Mouse (Mus musculus): ENCODE measurements around the gene Cxcr5. TPM values are rescaled to one million over a fixed set of nuclear protein-coding genes. Genes with fewer than 3 reads are reported as not detected.
"Not testable (repeated sequence)": the region's sequence is repeated elsewhere in the genome, so short reads cannot be mapped to it uniquely, and the experiment has no call there.

Cxcr5 gene
- total RNA-seq, 2 experiments from 2014 or later: not detected

- DNase-seq: no peak
Observed at GRCm38 (mm10) chr9:44587262-44588160, 25.8 kb upstream of the Cxcr5 start.

GRCm38 (mm10) chr9:44586640-44587261 lies 25.1 kb upstream of the Cxcr5 start:
- DNase-seq: no peak

DNA sequence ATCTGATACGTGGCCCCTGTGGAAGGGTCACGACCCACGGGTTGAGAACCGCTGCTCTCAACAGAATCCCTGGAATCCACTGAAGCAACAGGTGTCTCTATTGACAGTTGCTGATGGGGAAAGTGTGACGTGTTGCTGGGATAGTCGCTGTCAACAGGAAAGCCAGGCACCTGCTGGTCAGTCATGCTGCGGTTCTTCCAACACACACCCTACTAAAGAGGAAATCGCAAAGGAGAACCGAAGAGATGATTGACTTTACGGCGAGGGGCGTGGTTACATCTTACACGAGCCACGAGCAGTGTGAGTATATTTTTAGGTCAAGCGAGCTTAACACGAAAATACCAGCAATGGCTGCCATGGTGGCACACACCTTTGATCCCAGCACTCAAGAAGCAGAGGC lies 20.7 kb upstream of the Cxcr5 start:
- no peak for DNase-seq

DNA sequence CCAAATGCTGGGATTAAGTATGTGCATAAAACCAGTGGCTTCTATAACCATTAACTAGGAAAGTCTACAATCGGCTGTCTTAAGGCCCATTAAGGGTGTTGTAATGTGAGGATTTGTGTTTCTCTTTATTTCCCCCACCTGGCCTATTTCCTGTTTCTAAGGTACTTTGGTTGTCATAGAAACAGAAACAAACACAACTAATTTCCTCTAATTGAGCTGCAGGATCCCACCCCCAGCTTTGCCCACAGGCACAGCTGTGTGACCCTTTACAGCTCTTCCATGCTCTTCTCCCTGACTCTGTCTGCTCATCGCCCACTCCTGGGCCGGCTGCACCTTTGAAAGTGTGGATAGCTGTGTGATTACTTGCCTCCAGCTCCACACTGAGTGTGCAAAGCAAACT lies 19.7 kb upstream of the Cxcr5 start:
- DNase-seq: no peak

- no peak for DNase-seq
Observed at GRCm38 (mm10) chr9:44580085-44580484, 18.4 kb upstream of the Cxcr5 start.

DNA sequence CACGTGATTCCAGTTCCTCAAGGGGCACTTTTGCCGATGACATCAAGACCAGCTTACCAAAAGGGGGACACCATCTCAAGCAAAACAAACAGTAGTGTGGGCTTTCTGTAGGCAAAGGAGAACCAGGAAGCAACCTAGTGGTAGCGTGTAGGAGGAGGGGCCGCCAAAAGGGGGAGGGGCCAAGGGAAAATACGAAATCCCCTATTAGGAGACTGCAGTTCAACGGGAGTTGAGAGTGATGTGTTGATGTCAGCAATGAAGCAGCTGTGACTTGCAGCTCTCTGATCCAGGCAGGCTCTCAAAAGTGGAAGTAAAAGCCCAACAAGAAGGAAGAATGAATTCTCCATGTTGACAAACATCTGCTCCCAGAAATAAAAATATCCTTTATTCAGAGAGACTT lies 17.7 kb upstream of the Cxcr5 start:
- DNase-seq: peak; percentile 37

GRCm38 (mm10) chr9:44576046-44576445 lies 14.4 kb upstream of the Cxcr5 start:
- not testable (repeated sequence) for DNase-seq

GRCm38 (mm10) chr9:44575095-44575494 lies 13.4 kb upstream of the Cxcr5 start:
- no peak for DNase-seq

DNA sequence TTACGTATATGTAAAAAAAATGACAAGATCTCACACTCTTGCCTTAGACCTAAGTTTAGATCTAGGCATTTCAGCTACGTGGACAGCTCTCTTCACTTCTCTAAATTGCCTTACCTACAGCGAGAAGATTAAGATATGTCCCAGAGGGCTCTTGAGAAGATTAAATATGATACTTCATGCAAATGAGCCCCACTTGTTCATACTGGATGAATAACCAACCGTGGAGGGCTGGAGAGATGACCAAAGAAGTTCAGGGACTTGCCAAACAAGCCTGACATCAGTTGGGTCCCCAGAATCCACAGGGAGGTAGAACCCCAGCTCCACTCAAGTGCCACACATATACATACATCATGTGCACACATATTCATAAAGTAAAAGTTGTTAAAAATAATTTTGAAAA lies 11.6 kb upstream of the Cxcr5 start:
- DNase-seq: no peak

DNA sequence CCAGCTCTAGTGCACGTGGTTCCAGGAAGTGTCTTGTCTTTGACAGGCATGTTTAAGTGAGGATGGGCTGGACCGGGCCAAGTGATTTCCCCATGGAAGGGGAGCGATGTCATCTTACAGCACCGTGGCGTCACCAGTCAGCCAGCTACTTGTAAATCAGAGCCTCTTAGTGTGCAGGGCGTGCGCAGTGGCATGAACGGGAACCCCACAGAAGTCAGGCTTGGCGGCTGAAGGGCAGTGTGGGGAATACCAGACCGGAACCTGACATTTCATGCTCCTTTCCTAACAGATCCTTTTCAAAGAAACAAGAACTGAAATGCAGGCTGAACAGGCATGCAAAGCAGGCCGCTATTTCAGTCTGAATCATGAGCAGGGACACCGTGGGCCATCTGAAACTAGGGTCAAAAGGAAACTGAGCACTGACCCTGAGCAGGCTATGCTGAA lies 9.3 kb upstream of the Cxcr5 start:
- no peak for DNase-seq

DNA sequence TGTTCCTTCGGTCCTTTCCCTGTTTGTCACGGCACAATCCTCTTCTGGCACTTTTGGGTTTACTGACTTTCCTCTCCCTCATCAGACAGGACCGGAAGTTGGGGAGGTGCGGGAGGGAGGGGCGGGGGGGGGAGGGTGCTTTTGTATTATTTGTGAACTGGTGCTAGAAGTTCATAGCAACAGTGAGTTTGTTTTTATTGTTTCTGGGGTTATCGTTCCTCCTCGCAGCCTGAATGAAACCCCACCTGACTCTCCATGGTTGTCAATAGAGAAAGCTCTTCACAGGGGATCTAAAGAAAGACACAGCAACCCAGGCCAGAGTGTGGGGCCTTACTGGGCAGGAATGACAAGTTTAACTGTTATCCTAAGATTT lies 6.4 kb upstream of the Cxcr5 start:
- DNase-seq: no peak

GRCm38 (mm10) chr9:44567338-44568082 lies 5.8 kb upstream of the Cxcr5 start:
- DNase-seq: no peak

DNA sequence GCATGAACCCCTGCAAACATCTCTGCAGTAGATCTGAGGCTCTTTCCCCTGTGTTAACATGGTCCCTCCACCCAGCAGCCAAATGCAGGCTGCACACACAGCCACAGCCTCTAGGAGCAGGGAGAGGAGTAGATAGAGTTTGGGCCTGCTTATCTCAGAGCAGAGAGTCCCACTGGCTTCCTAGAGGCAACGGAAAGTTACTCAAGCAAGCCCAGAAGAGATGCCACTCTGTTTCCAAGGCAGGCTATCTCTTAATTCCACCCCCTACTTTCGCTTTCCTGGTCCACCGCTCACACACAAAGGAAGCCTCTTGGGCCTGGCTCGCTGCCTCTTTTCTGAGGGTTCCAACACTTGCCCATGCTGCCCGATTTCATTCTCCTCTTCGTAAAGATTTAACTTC lies 3.7 kb upstream of the Cxcr5 start:
- DNase-seq: no peak

- no peak for DNase-seq
Observed at GRCm38 (mm10) chr9:44562936-44563335, 1.3 kb upstream of the Cxcr5 start.

- peak; percentile 24 for DNase-seq
Observed at GRCm38 (mm10) chr9:44552161-44552560, 9.5 kb downstream of the Cxcr5 start.

DNA sequence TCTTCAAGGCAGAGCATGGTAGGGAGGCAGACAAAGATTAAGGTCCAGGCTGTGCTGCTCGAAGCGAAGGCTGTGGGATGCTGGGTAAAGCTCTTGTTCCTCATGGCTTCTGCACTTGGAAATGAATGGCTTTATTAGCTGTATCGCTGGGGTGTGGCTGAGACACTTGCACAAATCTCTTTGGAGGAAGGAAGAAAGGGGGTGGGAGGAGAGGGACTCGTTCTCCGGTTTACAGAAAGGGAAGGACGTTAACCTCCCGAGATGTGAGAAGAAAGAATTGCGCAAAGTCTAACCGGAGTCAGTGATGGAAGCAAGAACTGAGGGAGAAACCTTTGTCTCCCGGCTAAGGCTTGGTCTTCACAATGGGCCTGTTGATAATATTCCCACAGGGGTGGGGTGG lies 10.5 kb downstream of the Cxcr5 start:
- DNase-seq: no peak

GRCm38 (mm10) chr9:44548412-44549152 lies 13.1 kb downstream of the Cxcr5 start:
- no peak for DNase-seq

GRCm38 (mm10) chr9:44544986-44545385 lies 16.7 kb downstream of the Cxcr5 start:
- no peak for DNase-seq

DNA sequence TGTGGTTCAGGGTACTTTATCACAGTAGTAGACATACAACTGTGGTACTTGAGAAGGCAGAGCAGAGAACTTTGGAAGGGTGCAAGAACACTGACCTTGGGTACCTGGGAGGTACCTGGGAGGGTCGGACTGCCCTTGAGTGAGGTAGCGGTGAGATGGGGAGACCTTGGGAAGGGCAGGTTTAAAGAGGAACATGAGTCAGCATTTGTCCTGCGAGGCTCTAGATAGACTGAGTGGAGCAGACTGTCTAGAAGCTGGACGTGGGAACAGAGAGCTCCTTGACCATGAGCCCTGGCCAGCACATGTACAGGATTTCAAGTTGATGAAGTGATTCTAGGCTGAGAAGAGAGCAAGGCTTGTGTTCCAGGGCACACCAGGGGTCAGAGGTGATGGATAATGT lies 19.3 kb downstream of the Cxcr5 start:
- DNase-seq: no peak

DNA sequence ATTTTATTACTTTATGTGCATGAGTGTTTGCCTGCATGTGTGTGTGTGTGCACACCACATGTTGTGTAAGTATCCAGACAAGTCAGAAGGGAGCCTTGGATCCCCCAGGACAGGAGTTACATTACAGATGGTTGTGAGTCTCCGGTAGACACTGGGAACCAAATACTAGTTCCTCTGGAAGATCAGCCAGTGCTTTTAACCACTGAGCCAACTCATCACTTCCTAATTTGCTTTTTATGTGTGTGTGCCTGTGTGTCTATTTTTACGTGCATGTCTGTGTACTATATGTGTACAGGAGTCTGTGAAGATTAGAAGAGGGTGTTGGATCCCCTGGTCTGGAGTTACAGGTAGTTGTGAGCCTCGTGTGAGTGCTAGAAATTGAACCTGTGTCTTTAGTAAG lies 21.0 kb downstream of the Cxcr5 start:
- DNase-seq: no peak

- DNase-seq: no peak
Observed at GRCm38 (mm10) chr9:44539816-44540421, 21.8 kb downstream of the Cxcr5 start.

Data from gastrocnemius, postnatal 10 days (tissue).